Mouse (Mus musculus) heart, embryonic 16.5 days (tissue): ENCODE measurements at regions not wholly inside any gene's neighbourhood (a gene's known extent, or its start where the extent isn't known, plus 50 kb on each side); places are given as distances from the start of the nearest gene placed in this dataset.

Experiments
- ATAC-seq: fragments of 200-750 bp; cut with Nextera tagmentation; replicated peaks from 2 replicates; pipeline ENCODE4 v1.8.0; 2017; ENCODE audit warnings: moderate number of reproducible peaks; ENCODE audit not compliant: insufficient read depth, low FRiP score; ENCODE audit errors: extremely low read depth
- H3K27ac ChIP-seq: fragments of 300-500 bp; sonication (generic); 2 replicates; pipeline ENCODE4 v1.5.1; 2014; ENCODE audit warnings: mild to moderate bottlenecking, low read length, control low read depth, moderate library complexity
- H3K27me3 ChIP-seq: fragments of 300-500 bp; sonication (generic); 2 replicates; pipeline ENCODE4 v1.6.1; 2014; ENCODE audit warnings: low read length, mixed read lengths; ENCODE audit not compliant: control insufficient read depth, insufficient read depth
- H3K36me3 ChIP-seq: fragments of 300-500 bp; sonication (generic); 2 replicates; pipeline ENCODE4 v1.6.1; 2014; ENCODE audit not compliant: control insufficient read depth, insufficient read depth
- H3K4me1 ChIP-seq: fragments of 300-500 bp; sonication (generic); 2 replicates; pipeline ENCODE4 v1.6.1; 2014; ENCODE audit warnings: low read length, mixed read lengths; ENCODE audit not compliant: control insufficient read depth, insufficient read depth
- H3K4me2 ChIP-seq: fragments of 300-500 bp; sonication (generic); 2 replicates; pipeline ENCODE4 v1.6.1; 2014; ENCODE audit warnings: low read depth, mild to moderate bottlenecking, control low read depth, low read length
- H3K4me3 ChIP-seq: fragments of 300-500 bp; sonication (generic); 2 replicates; pipeline ENCODE4 v1.5.1; 2014; ENCODE audit warnings: mild to moderate bottlenecking, control low read depth, low read length
- H3K9ac ChIP-seq: fragments of 300-500 bp; sonication (generic); 2 replicates; pipeline ENCODE4 v1.6.1; 2014; ENCODE audit warnings: low read length, control low read depth
- H3K9me3 ChIP-seq: fragments of 300-500 bp; sonication (generic); replicated peaks from 2 replicates; pipeline ENCODE4 v1.6.1; 2016; ENCODE audit warnings: low read length; ENCODE audit not compliant: control insufficient read depth
- WGBS: fragments of 180-500 bp; shearing (Covaris S2); extraction: QIAGEN DNeasy Blood & Tissue Kit; methylation state at CpG from one replicate; pipeline ENCODE4 v1.1.7; 2014; 5-methylcytosine and 5-hydroxymethylcytosine counted together

DNA sequence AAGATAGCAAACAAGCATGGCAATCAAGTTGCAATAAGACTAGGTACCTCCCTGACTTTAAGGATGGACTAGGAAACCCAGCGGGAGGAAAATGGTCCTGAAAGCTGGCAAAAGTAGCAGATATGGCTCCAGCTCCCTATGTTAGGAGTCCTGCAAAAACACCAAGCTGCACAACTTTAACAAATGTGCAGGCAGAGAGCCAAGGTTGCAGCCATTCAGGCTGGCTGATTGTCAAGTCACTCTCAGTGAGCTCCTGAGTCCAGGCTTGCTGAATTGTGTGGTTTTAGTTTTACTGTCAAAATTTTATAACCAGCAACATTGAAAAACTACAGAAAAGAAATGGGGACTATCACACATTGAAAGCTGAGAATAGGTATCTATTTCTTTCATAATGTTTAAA lies 1122.8 kb upstream of the Slc10a2 start:
- no peaks in the 10 kb centered on the region for H3K27me3 ChIP-seq
- H3K9me3 ChIP-seq = no peaks in the 10 kb centered on the region
- H3K4me1 ChIP-seq = no peaks in the 10 kb centered on the region
- no peak overlapping the region for H3K9ac ChIP-seq
- 52% methylated on average over 1 of the region's 1 CpGs for WGBS
- no peak overlapping the region for H3K4me2 ChIP-seq
- H3K27ac ChIP-seq = no peak overlapping the region
- H3K4me3 ChIP-seq = no peak overlapping the region
- no peak for ATAC-seq
- H3K36me3 ChIP-seq = no peaks in the 10 kb centered on the region

DNA sequence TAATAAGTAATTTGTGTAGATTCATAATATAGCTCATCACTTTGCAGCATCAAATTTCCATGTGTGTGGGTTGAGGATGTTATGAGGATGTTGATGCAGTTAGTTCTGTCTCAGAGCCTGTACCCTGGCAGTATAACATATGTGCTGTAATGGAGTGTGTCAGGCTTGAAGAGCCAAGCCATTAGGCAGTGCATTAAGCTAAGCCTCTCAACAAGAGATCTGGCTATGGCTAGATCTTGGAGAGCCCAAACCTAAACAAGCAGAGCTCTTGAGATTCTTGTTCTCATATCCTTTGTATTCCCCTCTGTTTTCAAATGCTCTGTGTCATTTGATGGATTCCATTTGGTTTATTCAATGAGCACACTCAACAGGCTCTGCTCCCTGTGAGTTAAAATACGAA lies 1120.0 kb upstream of the Slc10a2 start:
- no peak for ATAC-seq
- Histone ChIP-seq H3K4me3 (no peak overlapping the region), H3K9ac (no peak overlapping the region), H3K4me2 (no peak overlapping the region), H3K27ac (no peak overlapping the region), H3K27me3 (no peaks in the 10 kb centered on the region), H3K9me3 (no peaks in the 10 kb centered on the region), H3K4me1 (no peaks in the 10 kb centered on the region), H3K36me3 (no peaks in the 10 kb centered on the region)
- WGBS = 80% methylated on average over 1 of the region's 1 CpGs

GRCm38 (mm10) chr8:6207617-6208349 lies 1102.6 kb upstream of the Slc10a2 start:
- WGBS = 68% methylated on average over 2 of the region's 2 CpGs
- H3K4me1 ChIP-seq = no peaks in the 10 kb centered on the region
- no peak overlapping the region for H3K27ac ChIP-seq
- no peak overlapping the region for H3K4me2 ChIP-seq
- no peak for ATAC-seq
- no peaks in the 10 kb centered on the region for H3K9me3 ChIP-seq
- no peak overlapping the region for H3K9ac ChIP-seq
- no peaks in the 10 kb centered on the region for H3K36me3 ChIP-seq
- H3K4me3 ChIP-seq = no peak overlapping the region
- no peaks in the 10 kb centered on the region for H3K27me3 ChIP-seq

DNA sequence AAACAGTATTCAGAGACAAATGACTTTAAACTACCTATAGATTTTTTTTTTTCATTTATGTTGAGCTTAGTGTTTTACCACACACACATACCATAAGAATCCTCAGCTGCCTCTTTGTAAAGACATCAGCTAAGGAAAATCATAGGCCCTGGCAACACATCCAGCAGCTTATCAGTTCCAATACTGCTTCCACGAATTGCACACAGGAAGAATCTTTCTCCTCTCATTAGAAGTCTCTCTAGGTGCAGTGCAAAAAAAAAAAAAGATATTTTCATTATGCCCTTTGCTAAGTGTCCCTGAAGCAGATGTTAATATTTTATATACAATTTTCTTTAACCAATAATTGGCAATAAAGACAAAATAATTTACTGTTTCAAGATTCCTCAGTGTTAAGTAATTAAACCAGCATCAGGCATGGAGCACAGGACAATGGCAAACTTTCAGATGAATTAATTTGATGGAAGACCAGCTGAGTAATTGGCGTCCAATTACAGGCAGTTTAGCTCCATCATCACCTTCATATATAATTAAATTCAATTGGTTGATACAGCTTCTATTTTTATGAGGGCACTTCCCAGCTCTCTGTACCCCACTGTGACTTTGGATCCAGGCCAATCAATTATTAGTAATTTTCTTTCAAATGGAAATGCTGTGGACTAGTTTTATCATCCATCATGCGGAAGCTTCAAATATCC lies 1099.0 kb upstream of the Slc10a2 start:
- no peaks in the 10 kb centered on the region for H3K4me1 ChIP-seq
- ATAC-seq = no peak
- no peak overlapping the region for H3K4me2 ChIP-seq
- 64% methylated on average over 3 of the region's 3 CpGs for WGBS
- no peak overlapping the region for H3K9ac ChIP-seq
- H3K27me3 ChIP-seq = no peaks in the 10 kb centered on the region
- no peak overlapping the region for H3K4me3 ChIP-seq
- no peaks in the 10 kb centered on the region for H3K9me3 ChIP-seq
- H3K27ac ChIP-seq = no peak overlapping the region
- H3K36me3 ChIP-seq = no peaks in the 10 kb centered on the region

GRCm38 (mm10) chr8:6191431-6191830 lies 1086.3 kb upstream of the Slc10a2 start:
- Histone ChIP-seq H3K27ac (no peak overlapping the region), H3K4me2 (no peak overlapping the region), H3K4me3 (no peak overlapping the region), H3K36me3 (no peaks in the 10 kb centered on the region), H3K9ac (no peak overlapping the region), H3K9me3 (no peaks in the 10 kb centered on the region), H3K4me1 (no peaks in the 10 kb centered on the region), H3K27me3 (no peaks in the 10 kb centered on the region)
- ATAC-seq = no peak
- WGBS = 78% methylated on average over 2 of the region's 2 CpGs

DNA sequence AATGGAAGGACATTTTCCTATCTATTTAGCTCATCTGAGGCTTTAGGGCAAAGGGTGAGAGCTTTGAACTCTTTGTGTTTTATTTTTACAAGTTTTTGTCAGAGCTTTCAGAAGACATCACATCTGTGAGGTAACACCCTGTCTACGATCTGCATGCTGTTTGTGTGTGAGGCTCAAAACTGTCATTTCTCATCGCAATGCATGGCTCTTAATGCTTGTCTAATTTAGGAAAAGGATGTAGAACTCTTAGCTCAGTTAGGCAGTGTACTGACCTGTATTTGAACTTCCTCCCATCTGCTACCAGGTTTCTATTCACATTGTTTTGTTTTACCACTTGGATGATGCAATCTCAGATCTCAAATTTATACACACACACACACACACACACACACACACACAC lies 1083.3 kb upstream of the Slc10a2 start:
- Histone ChIP-seq H3K4me2 (no peak overlapping the region), H3K4me3 (no peak overlapping the region), H3K27ac (no peak overlapping the region), H3K9me3 (no peaks in the 10 kb centered on the region), H3K27me3 (no peaks in the 10 kb centered on the region), H3K36me3 (no peaks in the 10 kb centered on the region), H3K4me1 (no peaks in the 10 kb centered on the region), H3K9ac (no peak overlapping the region)
- WGBS = 44% methylated on average over 2 of the region's 2 CpGs
- ATAC-seq = no peak

- no peak for ATAC-seq
- Histone ChIP-seq H3K4me2 (no peak overlapping the region), H3K4me3 (no peak overlapping the region), H3K4me1 (no peaks in the 10 kb centered on the region), H3K9ac (no peak overlapping the region), H3K27me3 (no peaks in the 10 kb centered on the region), H3K36me3 (no peaks in the 10 kb centered on the region), H3K9me3 (no peaks in the 10 kb centered on the region), H3K27ac (no peak overlapping the region)
- 38% methylated on average over 1 of the region's 1 CpGs for WGBS
Measured at GRCm38 (mm10) chr8:6186561-6186960, 1081.4 kb upstream of the Slc10a2 start.

GRCm38 (mm10) chr8:6179602-6180001 lies 1074.5 kb upstream of the Slc10a2 start:
- no peak overlapping the region for H3K27ac ChIP-seq
- 62% methylated on average over 3 of the region's 3 CpGs for WGBS
- H3K27me3 ChIP-seq = no peaks in the 10 kb centered on the region
- no peaks in the 10 kb centered on the region for H3K36me3 ChIP-seq
- no peak overlapping the region for H3K4me3 ChIP-seq
- no peaks in the 10 kb centered on the region for H3K9me3 ChIP-seq
- H3K9ac ChIP-seq = no peak overlapping the region
- no peaks in the 10 kb centered on the region for H3K4me1 ChIP-seq
- H3K4me2 ChIP-seq = no peak overlapping the region
- no peak for ATAC-seq

GRCm38 (mm10) chr8:6166433-6166832 lies 1061.3 kb upstream of the Slc10a2 start:
- H3K27me3 ChIP-seq = no peaks in the 10 kb centered on the region
- H3K9ac ChIP-seq = no peak overlapping the region
- no peak overlapping the region for H3K4me2 ChIP-seq
- H3K36me3 ChIP-seq = no peaks in the 10 kb centered on the region
- H3K4me3 ChIP-seq = no peak overlapping the region
- no peak overlapping the region for H3K27ac ChIP-seq
- H3K9me3 ChIP-seq = no peaks in the 10 kb centered on the region
- no peak for ATAC-seq
- no peaks in the 10 kb centered on the region for H3K4me1 ChIP-seq
